Mouse (Mus musculus): ENCODE measurements around the gene Hdgfl3.

DNA sequence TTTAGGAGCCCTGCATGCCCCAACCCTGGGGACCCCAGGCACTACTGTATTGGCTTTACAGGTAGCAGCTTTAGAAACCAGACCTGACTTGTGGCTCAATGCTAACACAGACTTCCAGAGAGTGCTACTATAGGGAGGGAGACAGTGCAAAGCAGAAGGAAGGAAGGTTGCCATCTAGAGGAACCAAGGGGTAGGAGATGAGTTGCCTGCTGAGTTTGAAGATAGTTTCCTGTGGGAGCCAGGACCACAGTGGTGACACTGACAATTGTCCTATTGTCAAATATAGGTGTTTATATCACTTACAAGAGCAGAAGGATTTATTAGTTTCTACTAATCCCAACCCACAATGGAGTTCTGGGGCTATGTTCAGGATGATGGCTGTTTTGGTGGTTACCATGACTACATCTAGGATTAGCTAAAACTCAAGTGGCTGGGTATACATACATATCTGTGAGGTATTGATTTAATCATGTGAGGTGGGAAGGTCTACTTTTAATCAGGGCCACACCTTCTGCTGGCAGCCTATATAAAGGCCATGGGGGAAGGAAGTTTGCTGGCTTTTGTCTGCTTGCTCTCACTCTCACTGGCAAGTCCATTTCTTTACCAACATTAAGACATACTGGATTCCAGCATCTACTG is 20.1 kb upstream of the Hdgfl3 start:
- no peak for TF ChIP-seq TCF12 (IDR thresholded peaks at IDR 0.05; ENCODE audit: insufficient read depth, poor library complexity, severe bottlenecking)
- TF ChIP-seq POLR2A (IDR thresholded peaks at IDR 0.05; ENCODE audit: insufficient read length, low read depth), result no peak
- TF ChIP-seq MAX (IDR thresholded peaks at IDR 0.05; ENCODE audit: low read depth), result no peak
- TF ChIP-seq E2F4 (IDR thresholded peaks at IDR 0.05; ENCODE audit: insufficient read depth), result no peak
- no peak for TF ChIP-seq USF1 (IDR thresholded peaks at IDR 0.05; ENCODE audit: low read depth)
- no peak for TF ChIP-seq POLR2AphosphoS2 (IDR thresholded peaks at IDR 0.05; ENCODE audit: insufficient read length, low read depth)

All from myocyte (in vitro differentiated cells).